Mouse (Mus musculus) heart, embryonic 16.5 days (tissue): ENCODE data around the gene Vav1. TPM values are rescaled to one million over a fixed set of nuclear protein-coding genes. Genes with fewer than 3 reads are reported as not detected.
A peak's percentile ranks its signal among the peaks of the same experiment; 100 is the strongest.
"Not testable (repeated sequence)": the region's sequence is repeated elsewhere in the genome, so short reads cannot be mapped to it uniquely, and the experiment has no call there.

Experiments
- ATAC-seq: fragments of 200-750 bp; cut with Nextera tagmentation; replicated peaks from 2 replicates; pipeline ENCODE4 v1.8.0; 2017; ENCODE audit warnings: moderate number of reproducible peaks; ENCODE audit not compliant: insufficient read depth, low FRiP score; ENCODE audit errors: extremely low read depth
- H3K27ac ChIP-seq: fragments of 300-500 bp; sonication (generic); 2 replicates; pipeline ENCODE4 v1.5.1; 2014; ENCODE audit warnings: mild to moderate bottlenecking, low read length, control low read depth, moderate library complexity
- H3K27me3 ChIP-seq: fragments of 300-500 bp; sonication (generic); 2 replicates; pipeline ENCODE4 v1.6.1; 2014; ENCODE audit warnings: low read length, mixed read lengths; ENCODE audit not compliant: control insufficient read depth, insufficient read depth
- H3K36me3 ChIP-seq: fragments of 300-500 bp; sonication (generic); 2 replicates; pipeline ENCODE4 v1.6.1; 2014; ENCODE audit not compliant: control insufficient read depth, insufficient read depth
- H3K4me1 ChIP-seq: fragments of 300-500 bp; sonication (generic); 2 replicates; pipeline ENCODE4 v1.6.1; 2014; ENCODE audit warnings: low read length, mixed read lengths; ENCODE audit not compliant: control insufficient read depth, insufficient read depth
- H3K4me2 ChIP-seq: fragments of 300-500 bp; sonication (generic); 2 replicates; pipeline ENCODE4 v1.6.1; 2014; ENCODE audit warnings: low read depth, mild to moderate bottlenecking, control low read depth, low read length
- H3K4me3 ChIP-seq: fragments of 300-500 bp; sonication (generic); 2 replicates; pipeline ENCODE4 v1.5.1; 2014; ENCODE audit warnings: mild to moderate bottlenecking, control low read depth, low read length
- H3K9ac ChIP-seq: fragments of 300-500 bp; sonication (generic); 2 replicates; pipeline ENCODE4 v1.6.1; 2014; ENCODE audit warnings: low read length, control low read depth
- H3K9me3 ChIP-seq: fragments of 300-500 bp; sonication (generic); replicated peaks from 2 replicates; pipeline ENCODE4 v1.6.1; 2016; ENCODE audit warnings: low read length; ENCODE audit not compliant: control insufficient read depth
- WGBS: fragments of 180-500 bp; shearing (Covaris S2); extraction: QIAGEN DNeasy Blood & Tissue Kit; methylation state at CpG from one replicate; pipeline ENCODE4 v1.1.7; 2014; 5-methylcytosine and 5-hydroxymethylcytosine counted together
- polyA plus RNA-seq: library from polyadenylated mRNA; unstranded; fragments of >200 nt; fragmentation: Nextera tagmentation; extraction: Ambion mirVana; gene quantifications from 2 replicates; pipeline ENCODE4 v1.2.1, GENCODE M21; 2015

Vav1 gene
- polyA plus RNA-seq, 1 experiment from 2014 or later, result 13.5 TPM

DNA sequence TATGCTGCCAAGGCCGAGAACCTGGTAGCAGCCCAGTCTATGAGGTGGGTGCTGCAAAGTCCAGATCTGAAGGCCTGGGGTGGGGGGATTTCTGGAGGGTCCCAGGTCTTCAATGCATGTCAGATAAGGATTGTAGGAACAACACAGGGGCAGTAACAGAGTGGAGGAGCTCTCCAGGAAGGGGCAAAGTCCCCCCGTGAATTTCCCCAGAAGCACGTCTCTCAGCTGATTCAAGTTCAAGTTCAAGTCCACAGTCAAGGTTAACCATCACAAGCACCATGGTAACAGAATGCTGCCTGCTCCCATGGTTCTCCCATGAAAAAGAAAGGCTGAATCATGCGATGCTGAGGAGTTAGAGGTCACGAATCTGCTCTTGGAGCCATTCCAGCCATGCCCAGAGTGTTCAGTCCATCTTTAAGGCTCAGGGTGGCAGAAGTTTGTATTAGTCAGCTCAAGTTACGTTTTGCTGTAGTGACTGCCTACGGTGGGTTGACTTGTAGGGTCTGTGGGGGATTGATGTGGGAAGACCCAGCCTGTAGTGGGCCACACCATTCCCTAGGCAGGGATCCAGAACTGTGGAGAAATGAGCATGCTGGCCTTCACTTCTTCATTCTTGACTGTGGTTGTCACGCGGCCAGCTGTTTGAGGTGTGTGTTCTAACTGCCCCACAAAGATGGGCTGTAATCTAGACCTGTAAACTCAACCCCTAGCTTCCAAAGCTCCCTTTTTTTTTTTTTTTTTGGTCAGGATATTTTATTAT, 55.3 kb downstream of the Vav1 start:
- H3K4me2 ChIP-seq, result no peak overlapping the region
- no peak for ATAC-seq
- no peak overlapping the region for H3K9ac ChIP-seq
- no peak overlapping the region for H3K4me3 ChIP-seq
- no peak overlapping the region for H3K27ac ChIP-seq
- no peaks in the 10 kb centered on the region for H3K27me3 ChIP-seq
- H3K36me3 ChIP-seq, result no peaks in the 10 kb centered on the region
- 63% methylated on average over 9 of the region's 9 CpGs for WGBS
- H3K9me3 ChIP-seq, result no peaks in the 10 kb centered on the region
- H3K4me1 ChIP-seq, result no peaks in the 10 kb centered on the region; the same call in 1 of the 2 replicates

DNA sequence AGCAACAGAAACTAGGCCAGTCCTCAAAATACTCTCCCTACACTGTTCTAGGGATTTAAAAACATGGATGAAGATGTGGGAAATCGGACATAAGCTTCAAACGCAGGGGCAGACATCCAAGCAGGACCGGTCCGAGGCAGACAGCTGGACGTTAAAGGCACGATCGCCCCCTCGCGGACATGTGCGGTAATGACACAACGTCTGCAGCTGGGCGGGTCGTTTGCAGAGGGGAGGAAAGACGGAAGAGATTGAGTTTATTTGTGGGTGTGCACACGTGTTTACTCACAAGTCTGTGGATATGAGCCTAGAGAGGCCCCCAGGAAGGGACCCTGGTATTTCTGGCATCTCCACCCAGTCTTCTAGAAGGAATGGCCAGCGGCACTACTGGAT, 55.9 kb downstream of the Vav1 start:
- Histone ChIP-seq H3K9ac (no peak overlapping the region), H3K4me1 (no peaks in the 10 kb centered on the region; the same call in 1 of the 2 replicates), H3K27ac (no peak overlapping the region), H3K36me3 (no peaks in the 10 kb centered on the region), H3K27me3 (no peaks in the 10 kb centered on the region), H3K9me3 (no peaks in the 10 kb centered on the region), H3K4me2 (no peak overlapping the region), H3K4me3 (no peak overlapping the region)
- ATAC-seq, result no peak
- WGBS, result 5% methylated on average over 16 of the region's 16 CpGs

DNA sequence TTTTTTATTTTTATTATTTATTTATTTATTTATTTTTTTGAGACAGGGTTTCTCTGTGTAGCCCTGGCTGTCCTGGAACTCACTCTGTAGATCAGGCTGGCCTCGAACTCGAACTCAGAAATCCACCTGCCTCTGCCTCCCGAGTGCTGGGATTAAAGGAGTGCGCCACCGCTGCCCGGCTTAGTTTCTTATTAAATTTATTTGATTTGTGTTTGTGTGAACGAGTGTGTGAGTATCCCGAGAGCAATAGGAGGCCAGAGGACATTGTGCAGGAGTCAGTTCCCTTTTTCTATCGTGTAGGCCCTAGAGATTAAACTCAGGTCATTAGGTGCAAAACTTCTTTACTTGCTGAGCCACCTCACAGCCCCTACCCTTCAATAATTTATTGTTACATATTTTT, 56.3 kb downstream of the Vav1 start:
- not testable (repeated sequence) for H3K27me3 ChIP-seq, H3K9ac ChIP-seq, H3K4me2 ChIP-seq, H3K4me1 ChIP-seq, H3K36me3 ChIP-seq, H3K4me3 ChIP-seq, H3K27ac ChIP-seq, H3K9me3 ChIP-seq, ATAC-seq
- 69% methylated on average over 9 of the region's 9 CpGs for WGBS

DNA sequence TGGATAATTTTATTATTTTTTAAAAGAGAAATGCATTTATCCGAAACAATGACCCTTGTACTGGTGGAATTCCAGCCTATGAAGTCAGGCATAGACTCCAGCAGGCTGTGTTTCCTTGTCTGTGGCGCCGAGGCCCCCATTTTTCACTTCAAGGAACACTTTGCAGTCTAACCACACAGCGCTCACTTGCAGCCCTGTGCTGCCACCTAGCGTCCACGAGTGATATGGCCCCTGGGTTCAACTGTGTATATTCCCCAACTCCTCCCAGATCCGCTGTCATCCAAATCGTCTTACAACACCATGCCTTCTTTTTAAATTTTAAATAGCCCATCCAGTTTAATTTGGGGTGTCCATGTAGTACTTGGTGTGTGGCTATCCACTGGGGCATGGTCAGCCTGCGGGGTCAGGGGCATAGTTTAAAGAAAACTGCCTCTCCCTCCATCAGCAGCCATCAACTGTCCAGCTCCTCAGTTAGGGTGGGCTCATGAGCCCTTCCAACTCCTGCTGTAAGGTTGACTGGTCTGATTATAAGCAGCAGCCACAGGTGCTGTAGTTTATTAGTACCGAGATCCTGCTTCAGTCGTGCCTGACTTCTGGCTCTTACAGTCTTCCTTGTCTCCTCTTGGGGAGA, 56.9 kb downstream of the Vav1 start:
- Histone ChIP-seq H3K27ac (no peak overlapping the region), H3K9me3 (no peaks in the 10 kb centered on the region), H3K27me3 (no peaks in the 10 kb centered on the region), H3K36me3 (no peaks in the 10 kb centered on the region), H3K9ac (no peak overlapping the region), H3K4me1 (no peaks in the 10 kb centered on the region; the same call in 1 of the 2 replicates), H3K4me2 (no peak overlapping the region), H3K4me3 (no peak overlapping the region)
- 10% methylated on average over 11 of the region's 11 CpGs for WGBS
- ATAC-seq, result peak; percentile 83

DNA sequence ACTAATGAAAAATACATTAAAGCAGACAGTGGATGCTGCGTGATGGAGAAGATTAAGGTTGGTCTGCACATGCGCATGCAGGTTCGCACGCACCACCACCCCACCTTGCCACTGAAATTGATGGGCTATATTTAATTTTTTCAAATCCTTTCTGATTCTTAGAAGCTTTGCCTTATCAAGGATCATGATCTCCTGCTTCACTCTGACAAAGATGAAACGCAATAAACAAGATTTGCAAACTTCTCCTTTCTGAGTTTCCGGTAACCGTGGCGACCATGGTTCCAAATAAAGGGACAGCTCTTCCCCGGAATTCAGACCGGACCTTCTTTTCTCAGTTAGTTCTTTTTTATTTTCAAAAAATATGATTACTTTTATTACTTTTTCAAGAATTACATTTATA, 59.1 kb downstream of the Vav1 start:
- Histone ChIP-seq H3K27ac (no peak overlapping the region), H3K9ac (no peak overlapping the region), H3K36me3 (no peaks in the 10 kb centered on the region), H3K9me3 (no peaks in the 10 kb centered on the region; the same call in 1 of the 2 replicates), H3K4me2 (no peak overlapping the region), H3K4me1 (no peaks in the 10 kb centered on the region; the same call in 1 of the 2 replicates), H3K4me3 (no peak overlapping the region), H3K27me3 (no peaks in the 10 kb centered on the region)
- 78% methylated on average over 10 of the region's 10 CpGs for WGBS
- ATAC-seq, result no peak

DNA sequence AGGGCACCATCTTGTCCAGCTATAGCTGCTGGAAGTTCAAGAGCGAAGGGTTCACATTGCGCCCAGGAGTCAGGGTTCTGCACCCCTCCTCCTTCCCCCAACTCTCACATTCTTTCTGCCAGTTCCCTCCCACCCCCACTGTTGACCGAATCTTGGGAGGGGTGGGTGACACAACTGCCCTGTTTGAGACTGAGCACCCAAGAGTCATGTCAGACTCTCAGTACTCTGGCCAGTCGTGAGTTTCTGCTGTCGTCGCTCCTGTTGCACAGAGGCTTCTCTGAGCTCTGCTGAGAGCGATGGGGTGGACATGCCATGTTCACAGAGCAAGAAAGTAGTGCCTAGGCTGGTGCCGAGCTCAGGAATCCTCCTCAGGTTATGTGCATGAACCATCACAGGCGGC, 60.4 kb downstream of the Vav1 start:
- H3K27me3 ChIP-seq, result no peaks in the 10 kb centered on the region
- no peaks in the 10 kb centered on the region; the same call in 1 of the 2 replicates for H3K4me1 ChIP-seq
- H3K9me3 ChIP-seq, result no peaks in the 10 kb centered on the region; the same call in 1 of the 2 replicates
- no peaks in the 10 kb centered on the region for H3K36me3 ChIP-seq
- H3K9ac ChIP-seq, result no peak overlapping the region
- no peak overlapping the region for H3K4me2 ChIP-seq
- ATAC-seq, result no peak
- no peak overlapping the region for H3K4me3 ChIP-seq
- 64% methylated on average over 9 of the region's 9 CpGs for WGBS
- H3K27ac ChIP-seq, result no peak overlapping the region

DNA sequence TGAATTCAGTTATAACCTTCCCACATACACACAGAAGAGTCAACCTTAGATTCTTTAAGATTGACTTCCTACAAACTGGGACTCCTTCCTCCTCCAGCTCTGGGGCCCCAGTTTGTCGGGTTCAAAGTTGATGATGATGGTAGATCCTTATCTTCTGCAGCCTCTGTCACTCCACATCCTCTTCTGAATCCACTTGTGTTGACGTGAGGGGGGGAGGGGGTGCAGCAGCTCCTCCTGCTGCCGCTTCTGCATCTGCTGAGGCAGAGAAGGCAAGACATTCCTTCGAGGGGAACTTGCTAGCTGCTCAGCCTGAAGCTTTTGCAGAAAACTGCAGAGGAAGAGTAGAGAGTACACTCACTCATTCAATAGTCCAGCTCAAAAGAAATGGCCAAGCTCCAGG, 62.7 kb downstream of the Vav1 start:
- ATAC-seq, result no peak
- H3K36me3 ChIP-seq, result no peaks in the 10 kb centered on the region
- 54% methylated on average over 4 of the region's 4 CpGs for WGBS
- H3K27ac ChIP-seq, result no peak overlapping the region
- no peak overlapping the region for H3K9ac ChIP-seq
- H3K9me3 ChIP-seq, result no peaks in the 10 kb centered on the region; the same call in 1 of the 2 replicates
- H3K4me2 ChIP-seq, result no peak overlapping the region
- H3K4me1 ChIP-seq, result no peaks in the 10 kb centered on the region
- H3K27me3 ChIP-seq, result no peaks in the 10 kb centered on the region
- no peak overlapping the region for H3K4me3 ChIP-seq

DNA sequence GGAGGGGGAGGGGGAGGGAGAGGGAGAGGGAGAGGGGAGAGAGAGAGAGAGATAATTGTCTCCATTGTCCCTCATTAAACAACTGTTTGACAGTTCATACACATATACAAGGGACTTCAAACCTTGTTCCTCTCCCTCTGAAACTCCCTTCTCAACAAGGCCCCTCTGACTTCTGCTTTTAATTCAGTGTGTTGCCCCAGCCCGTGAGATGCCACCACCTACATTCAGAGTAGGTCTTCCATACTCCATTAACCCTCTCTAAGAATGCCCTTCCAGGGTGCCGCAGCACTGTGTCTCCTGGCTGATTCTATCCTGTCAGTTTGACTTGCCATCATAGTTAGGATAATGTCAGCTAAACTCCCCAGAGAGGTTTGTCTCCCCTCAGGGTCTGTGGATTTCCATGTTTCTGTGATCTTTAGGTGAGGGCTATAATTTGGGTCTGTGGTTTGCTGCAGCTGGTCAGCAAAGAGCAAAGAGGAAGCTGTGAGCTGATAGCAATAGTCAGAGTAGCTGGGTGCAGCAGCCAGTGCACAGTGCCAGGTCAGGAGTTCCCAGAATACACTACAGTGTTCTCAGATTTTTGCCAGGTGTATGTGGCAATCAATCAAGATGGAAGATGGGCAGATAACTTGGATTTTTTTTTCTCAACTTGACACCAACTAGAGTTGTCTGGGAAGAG, 65.3 kb downstream of the Vav1 start:
- H3K4me3 ChIP-seq, result no peak overlapping the region
- no peaks in the 10 kb centered on the region for H3K36me3 ChIP-seq
- H3K4me1 ChIP-seq, result no peaks in the 10 kb centered on the region
- H3K9ac ChIP-seq, result no peak overlapping the region
- H3K27me3 ChIP-seq, result no peaks in the 10 kb centered on the region
- no peak overlapping the region for H3K27ac ChIP-seq
- 57% methylated on average over 2 of the region's 2 CpGs for WGBS
- no peaks in the 10 kb centered on the region; the same call in 1 of the 2 replicates for H3K9me3 ChIP-seq
- ATAC-seq, result no peak
- H3K4me2 ChIP-seq, result no peak overlapping the region

DNA sequence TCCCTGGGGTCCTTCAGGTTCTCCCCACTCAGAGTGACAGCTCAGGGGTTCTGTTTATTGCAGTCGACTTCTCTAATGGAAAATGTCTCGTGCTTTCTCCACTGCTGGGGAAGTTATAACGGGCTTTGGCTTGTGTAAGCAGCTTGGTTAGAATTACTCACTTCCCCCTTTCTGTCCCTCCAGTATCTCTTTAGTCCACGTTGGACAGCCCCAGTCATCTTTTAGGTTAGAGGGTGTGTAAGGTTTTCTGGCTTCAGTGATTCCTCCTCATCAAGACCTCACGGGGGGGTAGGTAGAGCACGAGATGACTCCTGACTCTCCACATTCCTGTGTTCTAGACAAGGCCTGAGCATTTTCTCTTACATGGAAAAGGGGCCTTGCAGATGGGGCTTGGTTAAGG, 68.1 kb downstream of the Vav1 start:
- ATAC-seq, result no peak
- H3K36me3 ChIP-seq, result no peaks in the 10 kb centered on the region
- H3K9me3 ChIP-seq, result no peaks in the 10 kb centered on the region; the same call in 1 of the 2 replicates
- no peak overlapping the region for H3K4me2 ChIP-seq
- WGBS, result 44% methylated on average over 6 of the region's 6 CpGs
- no peak overlapping the region for H3K9ac ChIP-seq
- no peaks in the 10 kb centered on the region for H3K27me3 ChIP-seq
- H3K27ac ChIP-seq, result no peak overlapping the region
- no peaks in the 10 kb centered on the region for H3K4me1 ChIP-seq
- no peak overlapping the region for H3K4me3 ChIP-seq
